Comparison of ENCODE assay signal across 7 mouse cellular contexts in genomic region chr12:111412581-111413284, GRCm38 (mm10). TPM values are rescaled to one million over a fixed set of nuclear protein-coding genes. Genes with fewer than 3 reads are reported as not detected.
DNase-seq lines count a peak whose midpoint lies in the region; ATAC-seq and TF ChIP-seq lines count a peak whose summit lies in the region.

No protein-coding gene starts in this region.

- 0 out of 2 replicates have a peak overlapping the region, but pooled peaks have one; percentile 17 for H3K9ac ChIP-seq in intestine, embryonic 14.5 days (ENCODE audit: low read length)

- peaks cover 6% of the 10 kb centered on the region; the same call in 1 of the 2 replicates for H3K27me3 ChIP-seq in intestine, embryonic 14.5 days (replicated peaks; ENCODE audit: control insufficient read depth, insufficient read depth, low read length)

- TF ChIP-seq CTCF in brain, embryonic 14.5 days (IDR thresholded peaks at IDR 0.05; ENCODE audit: borderline replicate concordance, extremely low read depth, insufficient read depth, insufficient read length) = 0 out of 2 replicates have a peak, but pooled peaks have one; percentile 0

- H3K9me3 ChIP-seq in intestine, embryonic 14.5 days (ENCODE audit: control insufficient read depth, low read length) = no peaks in the 10 kb centered on the region

- peak overlapping the region; percentile 46 for H3K4me2 ChIP-seq in intestine, embryonic 14.5 days (ENCODE audit: low read length)

- H3K4me3 ChIP-seq in intestine, embryonic 14.5 days (ENCODE audit: low read depth, low read length) = peak overlapping the region; percentile 20

- H3K36me3 ChIP-seq in intestine, embryonic 14.5 days (ENCODE audit: control insufficient read depth, insufficient read depth, low read length) = no peaks in the 10 kb centered on the region

- whole genome bisulfite sequencing in intestine, embryonic 14.5 days = 18% methylated on average over 12 of the region's 12 CpGs

- 0 out of 2 replicates have a peak, but pooled peaks have one; percentile 1 for ATAC-seq in erythroid progenitor cell, adult 5-6 weeks (replicated peaks; ENCODE audit: low FRiP score, poor library complexity, severe bottlenecking)
- ATAC-seq in intestine, embryonic 14.5 days (replicated peaks; ENCODE audit: low FRiP score, low TSS enrichment, low read depth) = no peak

- H3K27ac ChIP-seq in intestine, embryonic 14.5 days (ENCODE audit: low read depth) = peak overlapping the region; percentile 23

- no peak for DNase-seq in brain, embryonic 14.5 days (ENCODE audit: low read depth)
- no peak for DNase-seq in intestine, embryonic 14.5 days (ENCODE audit: low spot score)
- DNase-seq in lung, postnatal 36 days = peak; percentile 41
- no peak for DNase-seq in frontal cortex, postnatal 36 days (ENCODE audit: low spot score in 2 of 2)
- no peak for DNase-seq in testis, postnatal 10 days (ENCODE audit: low spot score)
- DNase-seq in layer of hippocampus, adult 18-20 months (ENCODE audit: low spot score in 2 of 2) = no peak

- TF ChIP-seq POLR2A in brain, embryonic 14.5 days (IDR thresholded peaks at IDR 0.05; ENCODE audit: borderline replicate concordance, extremely low read depth, insufficient read depth, insufficient read length, poor library complexity, severe bottlenecking) = no peak

- H3K4me1 ChIP-seq in intestine, embryonic 14.5 days (replicated peaks; ENCODE audit: control insufficient read depth, insufficient read depth, low read length) = peaks cover 21% of the 10 kb centered on the region

RNA-seq across cellular contexts. Expression of gene Exoc3l4, which starts 4.1 kb away (rescaled TPM):
- polyA plus RNA-seq in brain, embryonic 14.5 days (2012; rRNA removed) = 3.5 and 3.9 TPM in 2 replicates
- total RNA-seq in erythroid progenitor cell, adult 5-6 weeks (2015; ENCODE audit: low replicate concordance) = 2.2 TPM in 1 of 2 replicates, not detected in the other
- total RNA-seq in erythroid progenitor cell, adult 5-6 weeks (2017; ENCODE audit: low replicate concordance) = not detected in 2 replicates
- polyA plus RNA-seq in intestine, embryonic 14.5 days (2014; fragmentation: Nextera tagmentation; extraction: Ambion mirVana) = 8.5 and 10.2 TPM in 2 replicates
- total RNA-seq in layer of hippocampus, adult 18-20 months (2021) = 1 to 10 TPM; 6.1 to 7.1 TPM

RNA-seq across cellular contexts. Expression of gene Lbhd2, which starts 6.1 kb away (rescaled TPM):
- polyA plus RNA-seq in brain, embryonic 14.5 days (2012; rRNA removed) = 0.46 and 0.93 TPM in 2 replicates
- total RNA-seq in erythroid progenitor cell, adult 5-6 weeks (2015; ENCODE audit: low replicate concordance) = not detected in 2 replicates
- total RNA-seq in erythroid progenitor cell, adult 5-6 weeks (2017; ENCODE audit: low replicate concordance) = not detected in 2 replicates
- 1.3 and 2.9 TPM in 2 replicates for polyA plus RNA-seq in intestine, embryonic 14.5 days (2014; fragmentation: Nextera tagmentation; extraction: Ambion mirVana)
- 1 to 10 TPM in 1 of 2 experiments, under 1 TPM in 1; 0.53 to 1.2 TPM for total RNA-seq in layer of hippocampus, adult 18-20 months (2021)

RNA-seq across cellular contexts. Expression of gene Tnfaip2, which starts 29.5 kb away (rescaled TPM):
- polyA plus RNA-seq in brain, embryonic 14.5 days (2012; rRNA removed) = 1.6 and 1.7 TPM in 2 replicates
- total RNA-seq in erythroid progenitor cell, adult 5-6 weeks (2015; ENCODE audit: low replicate concordance) = 75.7 and 109 TPM in 2 replicates
- 238 and 415 TPM in 2 replicates for total RNA-seq in erythroid progenitor cell, adult 5-6 weeks (2017; ENCODE audit: low replicate concordance)
- 3.2 and 5.0 TPM in 2 replicates for polyA plus RNA-seq in intestine, embryonic 14.5 days (2014; fragmentation: Nextera tagmentation; extraction: Ambion mirVana)
- total RNA-seq in layer of hippocampus, adult 18-20 months (2021) = 1 to 10 TPM in 1 of 2 experiments, under 1 TPM in 1; 0.30 to 1.7 TPM

RNA-seq across cellular contexts. Expression of gene Cdc42bpb, which starts 35.2 kb away (rescaled TPM):
- polyA plus RNA-seq in brain, embryonic 14.5 days (2012; rRNA removed) = 236 and 250 TPM in 2 replicates
- 0.42 and 9.7 TPM in 2 replicates for total RNA-seq in erythroid progenitor cell, adult 5-6 weeks (2015; ENCODE audit: low replicate concordance)
- 0.64 and 9.7 TPM in 2 replicates for total RNA-seq in erythroid progenitor cell, adult 5-6 weeks (2017; ENCODE audit: low replicate concordance)
- 48.2 and 49.0 TPM in 2 replicates for polyA plus RNA-seq in intestine, embryonic 14.5 days (2014; fragmentation: Nextera tagmentation; extraction: Ambion mirVana)
- total RNA-seq in layer of hippocampus, adult 18-20 months (2021) = 100 to 1,000 TPM; 119 to 124 TPM

Comparison
In these comparisons a context has a peak if more than half of its experiments do, and no peak if none do; other contexts are left out.
1. RNA of gene Tnfaip2, which starts 29.5 kb away (total RNA-seq): 75.7 to 415 TPM in erythroid progenitor cell, adult 5-6 weeks; 0.30 to 1.7 TPM in layer of hippocampus, adult 18-20 months; every median in the first group is over 10 times any median in the second.